Mouse (Mus musculus): ENCODE measurements at regions not wholly inside any gene's neighbourhood (a gene's known extent, or its start where the extent isn't known, plus 50 kb on each side); places are given as distances from the start of the nearest gene placed in this dataset.

DNA sequence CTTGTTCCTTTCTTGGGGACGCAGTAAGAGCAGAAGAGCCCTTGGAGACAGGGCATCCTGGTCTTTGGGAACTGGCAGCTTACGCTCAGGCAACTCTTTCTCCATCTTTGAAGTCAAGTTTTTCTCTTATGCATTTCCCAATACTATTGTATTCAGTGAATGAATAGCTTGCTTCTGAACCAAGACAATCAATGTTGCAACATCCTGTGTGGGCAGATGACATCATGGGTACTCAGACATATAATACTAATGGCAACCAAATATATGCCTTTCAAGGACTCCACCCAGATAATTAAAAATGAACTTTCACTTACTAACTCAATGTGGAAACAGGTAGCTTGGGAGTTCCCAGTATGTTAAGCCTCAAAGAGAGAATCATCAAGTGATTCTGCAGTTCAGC, 104.6 kb downstream of the Ngf start:
- in situ Hi-C loops (cut with MboI), result no loop called here

DNA sequence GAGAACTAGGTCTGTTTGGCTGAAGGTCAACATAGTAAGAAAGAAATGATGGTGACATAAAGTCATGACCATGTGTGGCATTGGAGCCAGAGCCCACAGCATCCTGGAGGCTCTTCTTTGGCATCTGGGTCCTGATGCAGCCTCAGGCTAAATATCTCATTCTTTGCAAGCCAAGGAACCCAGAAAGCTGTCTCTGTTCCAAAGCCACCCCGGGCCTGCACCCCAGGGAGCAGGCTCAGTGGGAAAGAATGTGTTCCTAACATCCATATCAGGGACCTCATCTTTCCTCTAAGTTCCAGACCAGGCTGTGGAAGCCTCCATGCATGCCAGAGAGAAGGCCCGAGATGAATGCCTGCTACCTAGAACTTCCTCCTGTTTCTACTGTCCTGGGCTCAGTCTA, 107.2 kb downstream of the Ngf start:
- in situ Hi-C loops (cut with MboI), result no loop called here

DNA sequence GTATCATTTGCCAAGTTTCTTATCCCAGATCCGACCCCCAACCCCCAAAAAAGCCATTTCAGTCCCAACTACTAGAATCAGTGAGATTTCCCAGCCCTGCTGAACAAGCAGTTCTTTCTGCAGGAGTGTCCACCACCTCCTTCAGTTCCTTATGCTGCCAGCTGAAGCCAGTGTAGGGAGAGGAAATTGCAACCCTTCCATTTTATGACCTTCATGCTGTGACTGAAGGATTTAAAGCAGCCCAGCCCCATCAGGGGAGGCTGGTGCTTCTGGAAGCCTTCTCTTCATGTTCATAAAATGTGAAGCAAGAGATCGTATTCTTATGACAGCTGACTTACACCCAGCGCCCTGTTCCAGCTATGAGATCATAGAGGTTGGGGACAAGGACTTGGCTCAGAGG, 112.1 kb downstream of the Ngf start:
- in situ Hi-C loops (cut with MboI), result no loop called here

DNA sequence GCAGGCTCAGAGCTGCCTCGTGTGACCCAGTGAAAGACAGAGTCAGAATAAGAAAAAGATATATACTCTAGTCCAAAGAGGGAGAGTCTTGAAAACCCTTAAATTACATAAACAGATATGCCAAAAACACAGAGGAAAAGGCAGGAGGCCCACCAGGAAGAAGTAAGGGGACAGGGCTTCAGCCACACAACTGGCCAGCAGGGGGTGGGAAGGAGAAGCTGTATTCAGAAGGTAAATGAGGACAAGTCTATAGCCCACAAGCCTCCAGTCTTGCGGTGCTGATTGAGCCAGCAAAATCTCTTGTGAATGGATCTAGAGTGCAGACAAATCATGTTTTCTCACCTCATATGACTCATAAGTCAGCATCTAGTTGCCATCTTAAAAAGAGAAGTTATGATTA, 115.4 kb downstream of the Ngf start:
- in situ Hi-C loops (cut with MboI), result no loop called here

DNA sequence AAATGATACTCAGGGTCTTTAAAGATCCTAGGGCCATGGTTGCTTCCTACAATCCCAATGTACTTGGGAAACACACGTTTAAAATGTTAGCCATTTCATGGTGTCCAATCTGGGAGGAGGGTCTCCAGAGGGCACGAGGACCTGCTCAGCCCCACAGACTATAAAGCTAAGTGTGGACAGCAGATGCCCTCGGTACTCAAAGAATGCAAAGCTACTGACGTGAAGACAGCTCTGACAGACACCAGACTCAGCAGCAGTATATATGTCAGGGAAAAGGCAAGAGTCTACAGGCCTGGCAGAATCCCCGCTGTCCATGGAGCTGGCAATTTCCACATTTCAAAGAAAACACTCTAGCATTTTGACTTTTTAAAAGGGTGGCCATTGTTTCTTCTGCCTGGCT, 116.5 kb downstream of the Ngf start:
- in situ Hi-C loops (cut with MboI), result no loop called here

DNA sequence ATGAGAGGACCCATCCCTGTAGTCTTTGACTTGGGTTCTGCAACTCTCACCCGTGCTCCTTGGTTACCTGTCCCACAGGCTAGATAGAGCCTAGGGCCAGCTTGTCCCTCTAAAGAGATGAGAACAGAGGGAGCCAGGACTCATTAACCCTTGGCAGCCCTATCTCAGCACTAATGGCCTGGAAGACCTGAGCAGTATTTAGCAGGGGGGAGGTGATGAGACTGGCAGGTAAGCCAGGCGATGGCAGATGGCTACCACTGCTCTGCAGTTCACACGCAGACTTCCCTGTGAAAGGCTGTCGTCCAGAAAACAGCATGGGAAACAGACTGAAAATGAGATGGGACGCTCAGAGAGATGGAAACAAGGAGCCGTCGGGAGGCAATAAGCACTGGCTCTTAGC, 122.3 kb downstream of the Ngf start:
- in situ Hi-C loops (cut with MboI), result no loop called here

DNA sequence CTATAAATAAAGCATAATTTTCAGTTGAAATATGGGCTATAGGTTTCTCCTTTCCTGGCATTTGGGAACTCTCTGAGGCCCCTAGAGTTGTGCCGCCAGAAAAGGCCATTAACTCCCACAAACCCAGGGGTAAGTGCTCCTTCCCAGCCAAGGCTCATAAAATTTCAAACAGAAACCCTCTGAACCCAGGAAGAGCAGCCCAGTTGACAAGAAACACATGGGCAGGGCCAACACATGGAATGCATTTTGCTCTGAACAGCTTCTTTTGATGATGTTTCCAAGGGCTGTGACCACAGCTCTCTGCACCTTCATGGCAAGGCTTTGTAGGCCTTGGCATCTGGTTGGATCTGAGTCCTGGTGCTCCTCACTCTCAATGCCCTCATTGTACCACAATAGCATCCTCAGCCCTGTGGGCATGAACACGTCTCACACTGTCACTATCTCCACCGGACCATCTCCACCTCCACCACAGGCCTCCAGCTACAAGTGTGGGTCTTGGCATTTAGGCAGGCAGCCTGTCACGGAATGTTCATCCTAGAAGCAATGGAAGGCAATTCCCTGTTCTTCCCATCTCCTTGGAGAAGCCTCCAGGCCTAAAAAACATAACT, 127.3 kb downstream of the Ngf start:
- in situ Hi-C loops (cut with MboI), result no loop called here

DNA sequence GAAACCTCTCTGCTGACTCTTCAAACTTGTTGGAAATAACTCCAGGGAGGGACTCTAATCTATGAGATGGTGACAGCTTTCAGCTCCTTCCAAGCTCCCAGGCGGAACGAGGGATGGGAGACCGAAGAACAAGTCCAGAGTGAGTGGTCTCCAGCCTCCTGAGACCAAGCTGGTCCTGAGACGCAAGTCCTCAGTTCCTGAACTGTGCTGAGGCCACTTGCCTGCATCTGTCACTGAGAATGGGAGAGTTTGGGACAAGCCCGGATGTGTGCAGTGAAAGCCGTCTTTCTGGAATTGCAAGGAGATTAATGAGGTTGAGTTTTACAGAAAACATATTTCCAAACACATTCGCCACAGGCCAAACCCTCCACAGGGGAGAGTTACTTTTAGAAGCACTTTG, 129.3 kb downstream of the Ngf start:
- in situ Hi-C loops (cut with MboI), result no loop called here

DNA sequence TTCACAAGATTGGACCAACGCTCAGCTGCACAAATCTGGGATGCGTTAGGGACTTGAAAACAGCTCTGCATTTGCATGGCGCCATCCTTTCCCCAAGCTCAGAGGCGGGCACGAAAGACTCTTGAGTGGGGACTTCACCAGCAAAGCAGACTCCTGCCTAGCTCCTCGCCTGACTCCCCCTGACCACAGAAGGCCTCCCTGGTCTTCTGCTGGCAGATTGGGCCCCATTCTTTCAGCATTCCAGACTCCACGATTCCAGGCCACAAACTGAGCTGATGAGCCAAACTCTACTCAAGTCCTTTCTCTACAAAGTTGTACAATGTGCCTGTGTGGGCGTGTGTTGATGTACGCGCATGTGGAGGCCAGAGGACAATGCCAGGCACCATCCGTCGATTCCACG, 131.6 kb upstream of the Tspan2 start:
- in situ Hi-C loops (cut with MboI), result no loop called here

DNA sequence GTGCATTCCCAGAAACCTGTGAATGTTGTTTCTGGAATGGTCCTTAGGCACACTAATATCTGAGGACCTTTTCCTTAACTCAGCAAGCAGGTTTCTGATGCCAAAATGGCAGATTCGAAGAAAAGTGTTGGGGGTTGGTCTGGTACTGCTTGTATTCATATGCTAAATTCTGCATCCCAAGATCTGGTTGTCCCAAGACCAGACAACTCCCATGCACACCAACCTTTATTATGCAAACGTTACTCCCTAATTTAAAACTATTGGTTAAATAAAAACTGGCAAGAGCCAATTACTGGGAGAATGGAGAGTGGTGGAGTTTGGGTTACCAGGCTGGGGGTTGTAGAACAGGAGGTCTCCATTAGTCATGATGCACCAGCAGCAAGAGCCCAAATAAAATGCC, 129.0 kb upstream of the Tspan2 start:
- in situ Hi-C loops (cut with MboI), result no loop called here

DNA sequence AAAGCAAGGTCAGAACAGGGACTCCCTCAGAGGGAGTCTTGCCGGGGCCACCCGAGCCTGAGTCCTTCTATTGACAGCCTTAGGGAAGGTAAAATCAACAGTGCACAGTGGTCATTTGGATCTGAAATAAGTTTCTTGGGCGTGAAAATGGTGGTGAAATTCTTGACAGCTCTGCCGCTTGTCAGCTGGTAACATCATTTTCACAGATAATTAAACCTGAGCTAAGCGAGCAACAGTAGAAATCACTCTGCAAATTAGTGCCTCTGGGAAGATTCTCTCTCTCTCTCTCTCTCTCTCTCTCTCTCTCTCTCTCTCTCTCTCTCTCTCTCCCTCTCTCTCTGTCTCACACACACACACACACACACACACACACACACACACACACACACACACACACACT, 123.4 kb upstream of the Tspan2 start:
- in situ Hi-C loops (cut with MboI), result no loop called here

DNA sequence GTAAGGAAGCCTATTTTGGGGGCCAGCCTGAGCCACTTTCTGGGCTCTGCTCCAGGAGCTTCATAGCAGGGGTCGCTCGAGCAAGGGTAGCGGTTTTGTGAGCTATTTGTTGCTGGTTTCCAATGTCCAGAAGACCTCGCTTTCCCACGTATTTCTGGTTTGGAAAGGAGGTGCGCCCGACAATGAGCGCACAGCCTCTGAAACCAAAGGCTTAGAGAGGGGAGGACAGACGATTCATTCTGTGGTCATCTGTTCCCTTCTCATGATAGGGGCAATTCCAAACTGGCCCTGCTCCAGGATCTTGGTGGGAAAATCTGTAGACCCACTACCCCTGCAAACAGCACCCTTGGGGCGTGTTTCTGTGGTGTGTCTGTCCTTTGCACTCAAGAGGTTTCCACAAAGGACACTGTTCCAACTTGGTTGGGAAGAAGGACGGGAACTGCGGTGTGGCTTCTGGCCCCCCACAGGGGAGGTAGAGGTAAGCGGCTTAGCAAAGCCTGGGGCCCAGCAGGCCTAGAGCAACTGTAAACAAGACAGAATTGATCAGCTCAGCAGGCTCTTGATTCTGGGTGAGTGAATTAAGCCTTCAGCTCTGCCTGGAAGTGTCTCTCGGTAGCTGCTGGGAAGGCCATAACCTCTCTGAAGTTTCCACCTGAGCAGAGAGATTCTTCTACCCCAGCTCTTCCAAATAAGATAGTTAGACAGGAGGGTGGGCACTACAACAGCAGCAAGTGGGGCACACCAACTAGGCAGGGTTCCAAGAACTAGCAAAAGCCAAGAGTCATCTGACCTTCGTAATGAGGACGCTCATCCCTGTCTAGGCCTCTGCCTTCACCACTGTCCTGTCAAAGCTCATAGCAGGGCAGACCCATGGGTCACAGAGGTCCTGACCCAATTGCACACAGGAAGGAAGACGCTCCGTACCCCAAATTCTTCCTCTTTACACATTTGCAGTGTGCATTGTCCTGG, 122.6 kb upstream of the Tspan2 start:
- in situ Hi-C loops (cut with MboI), result no loop called here

DNA sequence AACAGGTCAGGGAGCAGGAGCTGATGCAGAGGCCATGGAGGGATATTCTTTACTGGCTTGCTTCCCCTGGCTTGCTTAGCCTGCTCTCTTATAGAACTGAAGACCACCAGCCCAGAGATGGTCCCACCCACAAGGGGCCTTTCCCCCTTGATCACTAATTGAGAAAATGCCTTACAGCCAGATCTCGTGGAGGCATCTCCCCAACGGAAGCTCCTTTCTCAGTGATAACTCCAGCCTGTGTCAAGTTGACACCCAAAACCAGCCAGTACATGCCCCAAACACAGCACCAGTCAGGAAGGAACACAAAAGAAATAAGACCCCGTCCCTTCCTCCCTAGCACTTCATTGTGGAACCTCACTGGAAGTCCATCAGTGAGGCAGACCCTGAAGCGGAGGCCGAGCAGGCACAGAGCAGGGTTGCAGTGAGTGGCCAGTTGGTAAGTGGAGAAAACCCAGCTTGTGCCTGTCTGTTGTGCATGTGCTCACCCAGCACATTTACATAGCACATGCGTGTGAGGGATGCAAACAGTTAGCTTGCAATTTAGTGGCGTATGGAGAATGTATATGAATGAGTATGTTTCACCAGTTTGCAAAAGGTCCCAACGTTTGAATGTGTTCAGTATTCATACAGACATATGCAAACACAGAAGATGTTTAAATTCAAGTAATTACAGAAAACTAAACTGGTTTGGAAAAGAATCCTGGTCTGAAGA, 114.5 kb upstream of the Tspan2 start:
- in situ Hi-C loops (cut with MboI), result no loop called here

DNA sequence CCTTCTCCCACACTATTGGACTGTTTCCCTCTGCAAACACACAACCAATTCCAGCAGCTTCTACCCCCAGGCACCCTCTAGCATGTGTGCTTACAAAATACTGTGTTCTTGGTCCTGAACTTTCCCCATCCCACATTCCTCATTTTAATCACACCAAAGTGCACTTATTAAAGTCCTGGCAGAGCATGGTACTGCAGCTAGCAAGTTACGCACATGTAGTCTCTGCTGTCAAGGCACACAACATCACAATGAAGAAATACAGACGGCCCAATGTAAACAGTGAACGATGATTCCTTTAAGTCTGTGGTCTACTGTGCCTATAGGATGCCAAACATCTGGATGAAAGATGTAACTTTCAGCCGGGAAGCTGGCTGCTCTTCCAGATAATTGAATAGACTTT, 98.3 kb upstream of the Tspan2 start:
- in situ Hi-C loops (cut with MboI), result no loop called here

DNA sequence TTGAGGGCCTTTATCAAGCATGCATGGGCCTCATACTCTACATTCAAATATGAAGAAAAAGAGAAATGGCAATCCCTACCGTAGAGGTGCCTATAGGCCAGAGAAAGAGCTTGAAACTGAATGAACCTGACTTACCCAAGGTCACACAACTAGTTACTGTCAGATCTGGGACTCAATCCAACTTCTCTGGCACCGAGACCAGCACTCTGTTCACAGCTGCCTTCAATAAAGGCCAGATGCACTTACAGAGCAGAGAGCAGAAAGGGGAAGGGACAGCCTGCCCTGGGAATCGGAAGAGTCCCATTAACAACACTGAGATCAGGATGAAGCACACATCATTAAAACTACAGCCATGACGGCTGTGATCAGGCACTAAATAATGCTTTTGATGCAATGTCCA, 97.7 kb upstream of the Tspan2 start:
- in situ Hi-C loops (cut with MboI), result no loop called here

DNA sequence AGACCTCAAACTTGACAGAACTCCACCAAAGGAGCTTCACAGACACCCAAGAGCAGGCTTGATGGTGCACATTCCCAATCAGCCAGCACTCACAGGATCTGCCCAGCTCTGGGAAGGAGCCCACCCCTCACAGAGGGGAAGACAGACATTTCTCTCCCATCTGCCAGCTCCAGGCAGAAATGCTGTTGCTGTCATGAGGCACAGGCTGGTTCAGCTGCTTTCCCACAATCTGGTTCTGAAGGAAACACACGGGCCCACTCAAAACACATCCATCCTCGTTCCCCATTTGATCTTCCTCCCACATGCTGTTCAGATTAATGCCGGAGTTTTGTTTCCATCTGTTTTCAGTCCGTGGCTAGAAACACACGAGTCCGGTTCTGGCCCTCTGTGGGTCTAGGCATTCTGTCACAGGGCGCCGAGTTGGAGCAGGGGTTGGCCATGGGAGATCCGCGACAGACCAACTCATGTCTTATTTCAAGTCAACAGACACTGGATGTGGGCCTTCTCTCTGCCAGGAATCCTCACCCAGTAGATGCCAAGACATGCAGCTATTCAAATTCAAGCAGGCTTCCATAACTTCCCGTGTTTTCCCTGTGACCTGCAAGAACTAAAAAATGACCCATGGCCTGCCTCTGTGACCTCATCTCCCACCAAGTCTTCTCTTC, 89.9 kb upstream of the Tspan2 start:
- in situ Hi-C loops (cut with MboI), result no loop called here

DNA sequence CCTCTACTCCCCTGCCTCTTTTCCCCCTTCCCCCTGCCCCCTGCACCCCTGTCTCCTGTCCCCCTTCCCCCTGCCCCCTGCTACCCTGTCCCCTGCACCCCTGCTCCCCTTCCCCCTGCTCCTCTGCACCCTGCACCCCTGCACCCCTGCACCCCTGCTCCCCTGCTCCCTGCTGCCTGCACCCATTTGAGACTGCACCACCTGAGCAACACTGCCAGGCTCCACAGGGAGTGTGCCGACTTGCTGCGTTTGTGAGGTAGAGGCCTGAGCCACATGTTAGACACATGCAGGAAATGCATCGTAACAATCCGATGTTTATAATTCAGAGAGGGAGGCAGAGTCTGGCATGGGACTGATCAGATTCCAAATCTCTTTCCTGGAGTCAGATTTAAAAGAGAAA, 85.9 kb upstream of the Tspan2 start:
- in situ Hi-C loops (cut with MboI), result no loop called here

DNA sequence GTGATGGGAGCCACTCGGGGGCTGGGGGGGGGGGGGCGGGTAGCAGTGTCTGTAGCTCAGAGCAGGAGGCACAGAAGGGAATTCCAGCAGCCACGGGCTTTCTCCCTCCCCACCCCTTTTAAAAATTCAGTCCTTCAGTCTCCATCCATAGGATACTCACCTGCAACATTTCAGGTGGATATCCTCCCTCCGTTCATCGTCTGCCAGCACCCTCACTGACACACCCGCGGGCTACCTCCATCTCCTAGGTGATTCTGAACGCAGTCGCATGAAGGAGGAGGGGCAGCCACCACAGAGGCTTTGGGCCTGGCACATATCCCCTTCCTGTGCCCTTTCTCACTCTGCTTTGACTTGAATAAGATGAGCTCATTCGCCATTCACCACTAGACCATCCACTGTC, 79.4 kb upstream of the Tspan2 start:
- in situ Hi-C loops (cut with MboI), result no loop called here

DNA sequence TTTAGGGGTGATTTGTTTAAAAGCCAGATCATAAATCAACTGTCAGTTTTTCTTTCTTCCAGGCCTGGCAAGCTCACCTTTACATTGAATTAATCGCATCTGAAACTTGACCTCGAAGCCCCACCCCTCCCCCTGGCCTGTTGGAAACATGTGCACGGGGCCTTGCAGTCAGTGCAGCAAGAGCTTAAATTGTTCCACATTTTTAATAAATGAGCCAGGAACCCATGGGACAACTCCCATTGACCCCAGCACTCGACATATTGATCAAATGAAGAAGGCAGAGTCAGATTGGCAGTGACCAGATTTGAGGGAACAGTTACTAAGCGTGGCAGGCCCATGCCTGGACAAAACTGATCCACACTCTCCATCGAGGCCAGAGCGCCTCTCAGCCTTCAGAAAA, 77.2 kb upstream of the Tspan2 start:
- in situ Hi-C loops (cut with MboI), result no loop called here

DNA sequence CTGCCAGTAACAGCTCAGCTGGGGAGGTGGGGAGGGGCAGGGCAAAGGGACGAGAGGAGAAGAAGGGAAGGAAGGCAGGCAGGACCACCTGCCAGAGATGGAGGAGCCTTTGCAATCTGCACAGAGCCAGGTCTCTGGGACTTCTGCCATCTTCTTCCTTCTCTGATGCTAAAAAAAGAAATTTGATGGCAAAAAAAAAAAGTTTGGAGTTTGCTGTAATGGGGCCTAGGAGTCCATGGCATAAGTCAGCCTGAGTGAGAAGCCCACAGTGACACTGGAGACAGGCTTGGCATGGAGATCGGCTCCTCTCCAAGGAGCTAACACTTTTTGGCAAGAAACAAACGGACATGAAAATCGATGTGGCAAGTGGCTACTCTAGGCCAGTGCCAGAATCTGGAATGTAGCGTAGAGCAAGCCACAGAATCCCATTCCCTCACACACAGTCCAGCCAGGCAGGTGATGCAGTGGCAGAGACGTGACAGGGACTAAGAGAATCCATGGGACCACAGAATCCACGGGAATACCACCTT, 76.7 kb upstream of the Tspan2 start:
- in situ Hi-C loops (cut with MboI), result no loop called here

DNA sequence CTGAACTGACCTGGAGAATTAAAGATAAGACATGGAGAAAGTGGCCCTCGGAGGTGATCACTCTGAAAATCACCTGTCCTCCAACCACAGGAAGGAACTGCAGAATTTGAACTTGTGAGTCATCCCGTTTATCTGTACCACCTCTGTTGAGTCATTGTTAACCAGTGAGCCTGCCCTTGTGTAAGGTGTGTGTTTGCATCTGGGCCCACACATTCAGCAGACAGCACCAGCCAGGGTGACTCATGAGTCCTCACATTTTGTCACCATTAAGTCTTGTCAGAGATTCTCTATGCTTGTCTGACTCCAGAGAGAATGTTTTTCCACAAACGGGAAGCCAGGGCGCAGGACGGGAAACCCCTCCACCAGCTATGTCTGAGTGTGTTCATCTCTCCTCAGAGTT, 75.0 kb upstream of the Tspan2 start:
- in situ Hi-C loops (cut with MboI), result no loop called here

DNA sequence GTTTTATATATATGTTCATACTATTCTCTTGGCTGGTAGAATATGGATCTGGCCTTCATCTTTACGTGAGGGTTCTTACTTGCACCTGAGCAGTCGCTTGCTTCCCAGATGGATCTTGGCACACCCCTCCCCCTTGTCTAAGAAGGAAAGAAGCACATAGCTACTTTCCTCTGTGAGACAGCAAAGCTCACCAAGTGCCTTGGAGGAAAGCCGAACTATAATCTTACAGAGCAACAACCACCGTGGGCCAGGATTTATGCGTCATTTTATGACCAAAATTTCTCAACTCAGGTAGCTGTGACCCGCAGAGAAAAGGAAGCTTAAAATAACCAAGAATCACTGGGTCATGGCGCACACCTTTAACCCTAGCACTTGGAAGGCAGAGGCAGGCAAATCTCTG, 73.0 kb upstream of the Tspan2 start:
- in situ Hi-C loops (cut with MboI), result no loop called here
